Mouse (Mus musculus) G1E (cell line): ENCODE results near the gene 2610002M06Rik. TPM values are rescaled to one million over a fixed set of nuclear protein-coding genes. Genes with fewer than 3 reads are reported as not detected.

Experiments
- ATAC-seq: 2 replicates; pipeline ENCODE4 v1.8.0; 2016; ENCODE audit warnings: mild to moderate bottlenecking; ENCODE audit not compliant: insufficient number of reproducible peaks, poor library complexity, low FRiP score, severe bottlenecking; ENCODE audit errors: extremely low read depth
- DNase-seq: peaks from one replicate; pipeline ENCODE4 v3.0.0; 2012; ENCODE audit warnings: low spot score
- H3K27me3 ChIP-seq: 2 replicates; pipeline ENCODE4 v1.6.1; 2012; ENCODE audit warnings: mild to moderate bottlenecking, low read length, inconsistent platforms; ENCODE audit not compliant: insufficient read depth
- H3K36me3 ChIP-seq: replicated peaks from 2 replicates; pipeline ENCODE3; 2012; ENCODE audit warnings: mild to moderate bottlenecking, inconsistent platforms
- H3K4me1 ChIP-seq: 2 replicates; pipeline ENCODE4 v1.6.1; 2012; ENCODE audit warnings: low read depth, low read length, inconsistent platforms, mixed read lengths; ENCODE audit not compliant: insufficient read depth
- H3K4me3 ChIP-seq: 2 replicates; pipeline ENCODE4 v1.5.1; 2012; ENCODE audit warnings: low read depth, mild to moderate bottlenecking, inconsistent platforms, low read length, moderate library complexity, mixed read lengths
- H3K9me3 ChIP-seq: replicated peaks from 2 replicates; pipeline ENCODE4 v1.6.1; 2012; ENCODE audit warnings: inconsistent platforms
- CTCF ChIP-seq: IDR thresholded peaks from 2 replicates; pipeline ENCODE4 v1.5.1; 2012; ENCODE audit warnings: low read depth, low read length, inconsistent platforms, mixed read lengths
- GATA1 ChIP-seq: IDR thresholded peaks from 2 replicates; pipeline ENCODE4 v1.6.1; 2012; ENCODE audit warnings: borderline replicate concordance, low read length, inconsistent platforms, mixed read lengths
- GATA2 ChIP-seq: IDR thresholded peaks from 2 replicates; pipeline ENCODE4 v1.6.1; 2012; ENCODE audit warnings: low read depth, low read length, inconsistent platforms, borderline replicate concordance
- POLR2AphosphoS5 ChIP-seq: IDR thresholded peaks from 2 replicates; pipeline ENCODE4 v1.6.1; 2012; ENCODE audit warnings: low read depth, low read length, inconsistent platforms; ENCODE audit not compliant: insufficient replicate concordance
- TAL1 ChIP-seq: conservative IDR thresholded peaks from 2 replicates; pipeline ENCODE4 v1.6.1; 2012; ENCODE audit warnings: low read depth, low read length, inconsistent platforms, mixed read lengths
- polyA plus RNA-seq: library from polyadenylated mRNA; stranded (reverse); fragments of >175 nt; gene quantifications from 2 replicates; pipeline ENCODE4 v1.2.3, GENCODE M21; 2012
- total RNA-seq, 2 experiments: library from RNA; stranded (forward) in 1 of 2; stranded (reverse) in 1 of 2; fragments of 200-1000 nt in 1 of 2; fragments of >200 nt in 1 of 2; fragmentation: Nextera tagmentation in 1 of 2; gene quantifications; 2 replicates each; pipeline ENCODE4 v1.2.3; 2014 to 2017

Gene 2610002M06Rik
- total RNA-seq (2014; fragmentation: Nextera tagmentation) (24.0 and 25.1 TPM in 2 replicates), total RNA-seq (2017) (28.2 and 30.2 TPM in 2 replicates), polyA plus RNA-seq (3.8 and 4.6 TPM in 2 replicates)

GRCm38 (mm10) chrX:107816218-107816554, at the start of gene 2610002M06Rik:
TSS of gene 2610002M06Rik (minus strand) at chrX:107816334.
- no peak for TF ChIP-seq GATA2
- no peak for TF ChIP-seq POLR2AphosphoS5
- TF ChIP-seq GATA1, result no peak
- TF ChIP-seq CTCF, result no peak
- TF ChIP-seq TAL1, result no peak
- DNase-seq (peak; percentile 18), ATAC-seq (peak; percentile 98)
- no peaks in the 10 kb centered on the region for H3K9me3 ChIP-seq
- H3K4me1 ChIP-seq, result peaks cover 4% of the 10 kb centered on the region; the same call in 1 of the 2 replicates
- no peaks in the 10 kb centered on the region for H3K36me3 ChIP-seq
- peak within 1 kb of the TSS; percentile 71 for H3K4me3 ChIP-seq
- no peaks in the 10 kb centered on the region for H3K27me3 ChIP-seq

GRCm38 (mm10) chrX:107858165-107858564, 42.0 kb upstream of the 2610002M06Rik start:
- no peak for DNase-seq
- H3K4me1 ChIP-seq, result no peaks in the 10 kb centered on the region
- TF ChIP-seq POLR2AphosphoS5 (no peak), TAL1 (no peak), GATA2 (no peak), CTCF (no peak), GATA1 (no peak)

GRCm38 (mm10) chrX:107816726-107817125, 592 bp upstream of the 2610002M06Rik start:
- Histone ChIP-seq H3K36me3 (no peaks in the 10 kb centered on the region), H3K4me1 (peaks cover 4% of the 10 kb centered on the region; the same call in 1 of the 2 replicates), H3K27me3 (no peaks in the 10 kb centered on the region), H3K4me3 (peak overlapping the region; percentile 71; the same call in 1 of the 2 replicates), H3K9me3 (no peaks in the 10 kb centered on the region)
- ATAC-seq (no peak), DNase-seq (no peak)
- TF ChIP-seq CTCF (no peak), TAL1 (no peak), POLR2AphosphoS5 (no peak), GATA1 (no peak), GATA2 (no peak)

More at GRCm38 (mm10) chrX:107858165-107858564, 42.0 kb upstream of the 2610002M06Rik start:
- Histone ChIP-seq H3K27me3 (no peaks in the 10 kb centered on the region), H3K9me3 (no peaks in the 10 kb centered on the region), H3K36me3 (no peaks in the 10 kb centered on the region), H3K4me3 (no peak overlapping the region)
- ATAC-seq, result no peak

GRCm38 (mm10) chrX:107815502-107816217, 474 bp downstream of the 2610002M06Rik start:
- ATAC-seq (peak; percentile 40), DNase-seq (no peak)
- peaks cover 4% of the 10 kb centered on the region; the same call in 1 of the 2 replicates for H3K4me1 ChIP-seq
- peak overlapping the region; percentile 71 for H3K4me3 ChIP-seq
- no peaks in the 10 kb centered on the region for H3K27me3 ChIP-seq
- no peaks in the 10 kb centered on the region for H3K9me3 ChIP-seq
- TF ChIP-seq GATA1 (no peak), CTCF (no peak), POLR2AphosphoS5 (no peak), TAL1 (no peak), GATA2 (no peak)
- no peaks in the 10 kb centered on the region for H3K36me3 ChIP-seq

- no peak for TF ChIP-seq TAL1
- no peak for TF ChIP-seq GATA2
- TF ChIP-seq GATA1, result no peak
Observed at GRCm38 (mm10) chrX:107812120-107812519, 4.0 kb downstream of the 2610002M06Rik start.

GRCm38 (mm10) chrX:107796919-107797318, 19.2 kb downstream of the 2610002M06Rik start:
- H3K27me3 ChIP-seq, result no peaks in the 10 kb centered on the region
- no peaks in the 10 kb centered on the region for H3K9me3 ChIP-seq
- ATAC-seq (peak; percentile 92), DNase-seq (no peak)
- peaks cover 4% of the 10 kb centered on the region for H3K36me3 ChIP-seq
- no peak overlapping the region for H3K4me3 ChIP-seq
- peaks cover 5% of the 10 kb centered on the region; the same call in 1 of the 2 replicates for H3K4me1 ChIP-seq
- TF ChIP-seq GATA1 (no peak), POLR2AphosphoS5 (no peak), TAL1 (no peak), GATA2 (no peak), CTCF (no peak)

More at GRCm38 (mm10) chrX:107812120-107812519, 4.0 kb downstream of the 2610002M06Rik start:
- Histone ChIP-seq H3K9me3 (no peaks in the 10 kb centered on the region), H3K27me3 (no peaks in the 10 kb centered on the region), H3K36me3 (peaks cover 6% of the 10 kb centered on the region), H3K4me1 (peaks cover 4% of the 10 kb centered on the region; the same call in 1 of the 2 replicates), H3K4me3 (no peak overlapping the region)
- DNase-seq (no peak), ATAC-seq (no peak)
